Mouse (Mus musculus) embryonic fibroblast, embryonic 13.5 days (primary cell): ENCODE results near the gene Hivep1.

ENCODE experiments used
- CTCF ChIP-seq: IDR thresholded peaks from 2 replicates; pipeline ENCODE4 v1.5.1; 2011; ENCODE audit warnings: mild to moderate bottlenecking, control low read depth, low read length, moderate library complexity, borderline replicate concordance; ENCODE audit not compliant: insufficient read depth
- POLR2A ChIP-seq: IDR thresholded peaks from 2 replicates; pipeline ENCODE4 v1.6.1; 2011; ENCODE audit warnings: low read depth, mild to moderate bottlenecking, control low read depth, low read length, moderate library complexity

DNA sequence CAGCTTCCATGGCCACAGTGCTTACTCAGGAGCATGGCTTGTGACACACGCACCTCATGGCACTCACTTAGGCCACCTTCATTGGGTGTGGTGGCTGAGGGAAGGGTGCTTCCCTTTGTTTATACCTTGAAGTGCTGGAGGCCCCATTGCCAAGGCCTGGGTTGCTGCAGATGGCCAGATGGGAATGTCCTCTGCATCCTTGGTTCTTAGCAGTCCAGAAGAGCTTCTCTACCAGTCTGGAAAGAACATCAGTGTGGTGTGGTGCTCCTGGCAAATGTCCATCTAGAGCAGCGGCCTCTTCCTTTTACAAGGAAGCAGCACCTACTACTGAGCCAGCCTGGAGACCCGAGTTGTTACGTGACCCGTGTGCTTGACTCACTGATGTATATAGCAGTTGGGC lies 38.9 kb downstream of the Hivep1 start:
- no peak for TF ChIP-seq CTCF
- no peak for TF ChIP-seq POLR2A
